21 mouse cellular contexts compared by ENCODE assay signal in genomic region chr12:26418322-26418721, GRCm38 (mm10). TPM values are rescaled to one million over a fixed set of nuclear protein-coding genes. Genes with fewer than 3 reads are reported as not detected.
DNase-seq lines count a peak whose midpoint lies in the region; ATAC-seq lines count a peak whose summit lies in the region.
"Had no signal": no experiment of that assay in that cellular context is flagged by ENCODE, and none has a peak within 500 bp of the region (broad histone marks: within the 10 kb centered on the region; RNA-seq: fewer than 3 reads in every experiment).

No protein-coding gene starts in this region.

- no peak overlapping the region for H3K27ac ChIP-seq in midbrain, embryonic 11.5 days (ENCODE audit: low read depth, low read length)
- no peak overlapping the region for H3K27ac ChIP-seq in midbrain, embryonic 14.5 days (replicated peaks; ENCODE audit: low read depth, low read length)
- H3K27ac ChIP-seq: embryonic facial prominence, embryonic 12.5 days; hindbrain, embryonic 14.5 days; intestine, embryonic 15.5 days; kidney, embryonic 15.5 days; limb, embryonic 12.5 days; liver, embryonic 13.5 days; neural tube, embryonic 13.5 days had no signal

- DNase-seq in midbrain, embryonic 11.5 days (ENCODE audit: low spot score, missing footprints): peak; percentile 41
- no peak for DNase-seq in midbrain, embryonic 14.5 days
- DNase-seq in MEL-GATA-1-ER (ENCODE audit: extremely low read depth, low read depth): peak; percentile 0
- DNase-seq in gastrocnemius, postnatal 14 days: no peak
- DNase-seq in kidney, postnatal 36 days: no peak
- DNase-seq in right cerebral cortex, postnatal 10 days (ENCODE audit: low spot score in 2 of 2): no peak
- DNase-seq: adrenal gland, adult 2 months; cerebellum, adult 9-10 months; heart, postnatal 14 days; liver, embryonic 13.5 days; thymus, postnatal 14 days had no signal

- no peaks in the 10 kb centered on the region for H3K9me3 ChIP-seq in midbrain, embryonic 11.5 days (ENCODE audit: control insufficient read depth, low read length)
- H3K9me3 ChIP-seq in midbrain, embryonic 14.5 days (ENCODE audit: control insufficient read depth, low read length): no peaks in the 10 kb centered on the region
- H3K9me3 ChIP-seq: embryonic facial prominence, embryonic 12.5 days; intestine, embryonic 15.5 days; kidney, embryonic 15.5 days; limb, embryonic 12.5 days; liver, embryonic 13.5 days; neural tube, embryonic 13.5 days had no signal

- 80% methylated on average over 4 of the region's 4 CpGs for WGBS in midbrain, embryonic 11.5 days
- WGBS in midbrain, embryonic 14.5 days: 83% methylated on average over 4 of the region's 4 CpGs

- no peaks in the 10 kb centered on the region for H3K36me3 ChIP-seq in midbrain, embryonic 11.5 days (ENCODE audit: control insufficient read depth, insufficient read depth, low read length)
- H3K36me3 ChIP-seq in midbrain, embryonic 14.5 days (ENCODE audit: control insufficient read depth, insufficient read depth, low read length): no peaks in the 10 kb centered on the region
- H3K36me3 ChIP-seq: embryonic facial prominence, embryonic 12.5 days; intestine, embryonic 15.5 days; kidney, embryonic 15.5 days; limb, embryonic 12.5 days; liver, embryonic 13.5 days; neural tube, embryonic 13.5 days had no signal

- H3K27me3 ChIP-seq in midbrain, embryonic 11.5 days (ENCODE audit: control insufficient read depth, insufficient read depth, low read length): no peaks in the 10 kb centered on the region
- no peaks in the 10 kb centered on the region for H3K27me3 ChIP-seq in midbrain, embryonic 14.5 days (ENCODE audit: control insufficient read depth, insufficient read depth, low read length)
- H3K27me3 ChIP-seq: embryonic facial prominence, embryonic 12.5 days; intestine, embryonic 15.5 days; kidney, embryonic 15.5 days; limb, embryonic 12.5 days; neural tube, embryonic 13.5 days had no signal

- H3K4me2 ChIP-seq in midbrain, embryonic 11.5 days: no peak overlapping the region
- no peak overlapping the region for H3K4me2 ChIP-seq in midbrain, embryonic 14.5 days (ENCODE audit: low read length)
- H3K4me2 ChIP-seq: embryonic facial prominence, embryonic 12.5 days; heart, embryonic 11.5 days; hindbrain, embryonic 14.5 days; intestine, embryonic 15.5 days; kidney, embryonic 15.5 days; limb, embryonic 12.5 days; liver, embryonic 13.5 days; neural tube, embryonic 13.5 days had no signal

- ATAC-seq in midbrain, embryonic 11.5 days (ENCODE audit: low FRiP score): no peak
- ATAC-seq in midbrain, embryonic 14.5 days (ENCODE audit: low FRiP score, low TSS enrichment): no peak
- ATAC-seq in megakaryocyte progenitor cell, adult 5-6 weeks (replicated peaks; ENCODE audit: poor library complexity): peak; percentile 63
- ATAC-seq: forebrain, embryonic 16.5 days; intestine, embryonic 15.5 days had no signal

- peaks cover 8% of the 10 kb centered on the region for H3K4me1 ChIP-seq in midbrain, embryonic 11.5 days (ENCODE audit: control insufficient read depth, insufficient read depth, low read length)
- peaks cover 8% of the 10 kb centered on the region for H3K4me1 ChIP-seq in midbrain, embryonic 14.5 days (ENCODE audit: control insufficient read depth, insufficient read depth, low read length)
- H3K4me1 ChIP-seq: liver, embryonic 13.5 days had no signal

- no peak overlapping the region for H3K4me3 ChIP-seq in midbrain, embryonic 11.5 days (ENCODE audit: low read depth, low read length)
- H3K4me3 ChIP-seq in midbrain, embryonic 14.5 days (replicated peaks; ENCODE audit: low read depth, low read length): no peak overlapping the region
- H3K4me3 ChIP-seq: embryonic facial prominence, embryonic 12.5 days; erythroblast, embryonic 14.5 days; intestine, embryonic 15.5 days; kidney, embryonic 15.5 days; limb, embryonic 12.5 days; liver, embryonic 13.5 days; neural tube, embryonic 13.5 days had no signal

- intact Hi-C loops in gastrocnemius, postnatal 14 days (cut with DNase I; ENCODE audit: low total_unique reads): no loop called here

- H3K9ac ChIP-seq in midbrain, embryonic 11.5 days (ENCODE audit: low read length): no peak overlapping the region
- H3K9ac ChIP-seq in midbrain, embryonic 14.5 days (replicated peaks; ENCODE audit: low read length): no peak overlapping the region
- H3K9ac ChIP-seq: embryonic facial prominence, embryonic 12.5 days; hindbrain, embryonic 14.5 days; intestine, embryonic 15.5 days; kidney, embryonic 15.5 days; limb, embryonic 12.5 days; liver, embryonic 13.5 days; neural tube, embryonic 13.5 days had no signal

RNA-seq across cellular contexts. Expression of gene Rnf144a, which starts 3.3 kb away (rescaled TPM):
- polyA plus RNA-seq in midbrain, embryonic 11.5 days (2014; fragmentation: Nextera tagmentation; extraction: Ambion mirVana): 24.7 and 25.5 TPM in 2 replicates
- polyA plus RNA-seq in midbrain, embryonic 14.5 days (2014; fragmentation: Nextera tagmentation; extraction: Ambion mirVana): 21.6 and 26.2 TPM in 2 replicates
- total RNA-seq in megakaryocyte progenitor cell, adult 5-6 weeks (2015): 17.4 and 19.1 TPM in 2 replicates
- 15.1 and 16.8 TPM in 2 replicates for total RNA-seq in megakaryocyte progenitor cell, adult 5-6 weeks (2017)
- 10 to 100 TPM; 18.7 to 22.9 TPM for total RNA-seq in gastrocnemius, postnatal 14 days (2021)
- polyA plus RNA-seq: erythroblast, embryonic 14.5 days had no signal

RNA-seq across cellular contexts. Expression of gene Rsad2, which starts 37.9 kb away (rescaled TPM):
- 0.14 and 0.18 TPM in 2 replicates for polyA plus RNA-seq in midbrain, embryonic 11.5 days (2014; fragmentation: Nextera tagmentation; extraction: Ambion mirVana)
- polyA plus RNA-seq in midbrain, embryonic 14.5 days (2014; fragmentation: Nextera tagmentation; extraction: Ambion mirVana): 0.09 and 3.6 TPM in 2 replicates
- total RNA-seq in megakaryocyte progenitor cell, adult 5-6 weeks (2015): 0.96 and 1.3 TPM in 2 replicates
- total RNA-seq in megakaryocyte progenitor cell, adult 5-6 weeks (2017): 0.87 and 1.0 TPM in 2 replicates
- total RNA-seq in gastrocnemius, postnatal 14 days (2021): 1 to 10 TPM; 1.4 to 1.5 TPM

RNA-seq across cellular contexts. Expression of gene Cmpk2, which starts 50.7 kb away (rescaled TPM):
- polyA plus RNA-seq in midbrain, embryonic 11.5 days (2014; fragmentation: Nextera tagmentation; extraction: Ambion mirVana): 7.6 and 7.8 TPM in 2 replicates
- polyA plus RNA-seq in midbrain, embryonic 14.5 days (2014; fragmentation: Nextera tagmentation; extraction: Ambion mirVana): 13.8 and 14.6 TPM in 2 replicates
- total RNA-seq in megakaryocyte progenitor cell, adult 5-6 weeks (2015): 23.2 and 25.2 TPM in 2 replicates
- total RNA-seq in megakaryocyte progenitor cell, adult 5-6 weeks (2017): 11.7 and 16.1 TPM in 2 replicates
- total RNA-seq in gastrocnemius, postnatal 14 days (2021): 1 to 10 TPM; 2.9 to 3.0 TPM

Comparison
In these comparisons a context has a peak if more than half of its experiments do, and no peak if none do; other contexts are left out.
1. DNase-seq: peak in midbrain, embryonic 11.5 days (single experiment) and MEL-GATA-1-ER (single experiment); none in midbrain, embryonic 14.5 days (single experiment), gastrocnemius, postnatal 14 days (single experiment), kidney, postnatal 36 days (0 of 2) and right cerebral cortex, postnatal 10 days (0 of 2).